Mouse (Mus musculus) brown adipose tissue, adult 24 weeks (tissue): ENCODE data around the gene Gpr108. TPM values are rescaled to one million over a fixed set of nuclear protein-coding genes. Genes with fewer than 3 reads are reported as not detected.

Source experiments
- H3K27ac ChIP-seq: fragments of 200-500 bp; replicated peaks from 2 replicates; pipeline ENCODE4 v1.5.1; 2012; ENCODE audit warnings: low read depth, mild to moderate bottlenecking, low read length
- H3K4me1 ChIP-seq: fragments of 200-500 bp; 2 replicates; pipeline ENCODE4 v1.6.1; 2012; ENCODE audit warnings: low read length, mixed read lengths; ENCODE audit not compliant: control insufficient read depth, insufficient read depth, insufficient read length
- H3K4me3 ChIP-seq: fragments of 200-500 bp; 2 replicates; pipeline ENCODE4 v1.5.1; 2012; ENCODE audit warnings: low read depth, mild to moderate bottlenecking, low read length, moderate library complexity; ENCODE audit not compliant: insufficient read depth
- polyA plus RNA-seq: library from polyadenylated mRNA; stranded (reverse); fragments of >200 nt; gene quantifications from 2 replicates; pipeline ENCODE4 v1.2.4, GENCODE M21; 2012; ENCODE audit not compliant: missing spikeins, insufficient read depth, insufficient read length

The Gpr108 gene
- 36.4 and 36.6 TPM in 2 replicates for polyA plus RNA-seq

DNA sequence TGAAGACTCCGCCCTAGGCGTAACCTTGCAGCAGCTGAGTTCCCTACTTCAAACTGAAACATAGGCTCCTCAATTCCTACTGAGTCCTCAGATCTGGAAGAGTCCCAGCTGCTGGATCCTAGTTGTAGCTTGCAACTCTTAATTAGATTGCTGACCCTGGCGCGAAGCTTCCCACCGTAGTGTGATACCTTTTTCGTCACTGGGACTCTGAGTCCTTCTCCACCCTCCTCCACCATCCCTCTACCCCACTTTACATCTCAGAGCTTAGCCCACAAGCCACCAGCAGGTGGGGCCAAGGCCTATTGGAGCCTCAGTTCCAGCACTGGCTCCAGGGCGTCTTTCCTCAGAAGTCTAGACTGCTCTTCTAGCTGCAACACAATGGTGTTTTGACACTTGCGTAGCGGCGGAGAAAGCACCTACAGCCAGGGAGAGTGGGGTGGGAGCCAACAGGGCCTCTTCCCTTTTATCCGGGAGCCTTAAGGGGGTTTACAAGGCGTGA, at the start of gene Gpr108:
TSS of gene Gpr108 (minus strand) at position 246 of the 499 bp plus-strand sequence.
- H3K4me1 ChIP-seq = 0 out of 2 replicates have a peak, but pooled peaks cover 3% of the 10 kb centered on the region
- H3K4me3 ChIP-seq = peak within 1 kb of the TSS; percentile 97
- H3K27ac ChIP-seq = peak within 1 kb of the TSS; percentile 65

DNA sequence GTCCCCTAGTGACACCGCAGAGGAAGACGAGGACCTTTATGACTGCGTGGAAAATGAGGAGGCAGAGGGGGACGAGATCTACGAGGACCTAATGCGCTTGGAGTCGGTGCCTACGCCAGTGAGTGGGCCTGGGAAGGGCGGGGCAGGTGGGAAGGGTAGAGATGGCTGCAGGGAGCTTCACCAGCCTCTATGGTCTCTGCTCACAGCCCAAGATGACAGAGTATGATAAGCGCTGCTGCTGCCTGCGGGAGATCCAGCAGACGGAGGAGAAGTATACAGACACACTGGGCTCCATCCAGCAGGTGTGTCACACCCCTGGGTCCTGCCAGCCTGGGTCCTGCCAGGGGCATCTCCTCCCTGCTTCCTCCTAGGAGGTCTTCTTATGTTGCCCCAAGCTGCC, 48.8 kb upstream of the Gpr108 start:
- H3K27ac ChIP-seq = no peak overlapping the region
- H3K4me3 ChIP-seq = no peak overlapping the region
- no peaks in the 10 kb centered on the region for H3K4me1 ChIP-seq

DNA sequence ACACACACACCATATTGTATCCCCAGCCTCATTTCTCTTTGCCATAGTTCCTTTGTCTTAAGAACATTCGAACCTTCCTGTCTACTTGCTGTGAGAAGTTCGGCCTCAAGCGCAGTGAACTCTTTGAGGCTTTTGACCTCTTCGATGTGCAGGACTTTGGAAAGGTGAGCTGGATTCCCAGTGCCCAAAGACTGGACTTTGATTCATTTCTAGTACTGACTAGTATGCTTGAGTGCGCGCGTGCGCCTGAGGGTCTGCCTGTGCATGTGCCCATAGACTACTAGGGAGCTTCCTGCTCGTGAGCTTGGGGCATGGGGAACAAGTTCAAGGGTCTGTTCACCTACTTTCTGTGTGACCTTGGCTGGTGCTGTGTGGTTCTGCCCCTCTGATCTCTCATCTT, 47.7 kb upstream of the Gpr108 start:
- H3K4me3 ChIP-seq = no peak overlapping the region
- H3K4me1 ChIP-seq = no peaks in the 10 kb centered on the region
- H3K27ac ChIP-seq = no peak overlapping the region

DNA sequence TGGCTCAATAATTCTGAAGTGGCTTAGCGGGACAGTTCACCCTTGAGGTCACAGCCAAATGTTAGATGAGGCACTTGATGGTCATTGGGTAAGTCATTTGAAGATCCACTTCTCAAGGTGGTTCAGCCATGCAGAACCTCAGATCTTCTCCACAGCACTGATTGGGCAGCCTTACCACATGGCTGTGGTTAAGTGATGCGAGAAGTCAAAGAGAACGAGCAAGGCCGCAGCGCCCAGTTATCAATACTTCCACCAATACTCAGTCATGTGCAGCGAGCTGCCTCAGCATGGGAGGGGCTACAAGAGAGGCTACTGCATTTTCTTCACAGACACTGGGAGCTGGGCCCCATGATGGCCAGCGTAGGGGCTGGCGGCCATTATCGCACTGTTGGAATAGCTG, 44.7 kb upstream of the Gpr108 start:
- Histone ChIP-seq H3K4me3 (no peak overlapping the region), H3K27ac (no peak overlapping the region), H3K4me1 (no peaks in the 10 kb centered on the region)

DNA sequence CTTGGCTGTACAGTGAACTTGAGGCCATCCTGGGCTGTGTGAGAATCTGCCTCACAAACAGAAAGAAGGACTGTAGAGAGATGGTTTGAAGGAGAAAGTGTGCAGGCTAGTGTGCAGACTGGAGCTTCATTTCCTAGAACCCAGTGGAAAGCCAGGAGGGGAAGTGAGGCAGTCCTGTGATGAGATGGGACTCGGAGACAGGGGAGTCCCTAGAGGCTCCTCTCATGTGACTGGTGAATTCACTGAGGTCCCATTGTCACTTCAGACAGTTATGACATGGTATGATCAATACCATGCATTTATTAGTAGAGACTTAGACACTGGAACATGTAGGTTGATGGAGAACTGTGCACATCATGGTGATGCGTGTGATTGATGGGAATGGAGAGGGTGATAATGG, 44.1 kb upstream of the Gpr108 start:
- H3K4me3 ChIP-seq = no peak overlapping the region
- H3K4me1 ChIP-seq = no peaks in the 10 kb centered on the region
- H3K27ac ChIP-seq = no peak overlapping the region

DNA sequence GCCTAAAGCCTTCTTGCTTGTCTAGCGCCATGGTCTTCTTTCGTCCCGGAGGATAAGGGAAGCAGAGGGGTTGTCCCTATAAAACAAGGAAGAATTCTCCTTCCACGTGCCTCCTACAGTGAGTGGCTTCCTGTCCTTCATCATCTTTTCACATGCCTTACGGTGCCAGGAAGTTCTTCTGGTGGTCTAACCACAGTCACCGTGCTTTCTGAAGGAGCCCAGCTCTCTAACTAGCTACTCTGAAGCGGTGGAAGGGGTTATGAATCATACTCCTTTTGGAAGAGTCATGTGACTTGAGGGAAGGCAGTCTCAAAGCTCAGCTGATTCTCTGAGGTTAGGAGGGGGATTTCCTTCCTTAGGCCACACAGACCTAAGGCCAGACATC, 42.4 kb upstream of the Gpr108 start:
- Histone ChIP-seq H3K27ac (peak overlapping the region; percentile 54), H3K4me3 (no peak overlapping the region), H3K4me1 (peaks cover 5% of the 10 kb centered on the region; the same call in 1 of the 2 replicates)

DNA sequence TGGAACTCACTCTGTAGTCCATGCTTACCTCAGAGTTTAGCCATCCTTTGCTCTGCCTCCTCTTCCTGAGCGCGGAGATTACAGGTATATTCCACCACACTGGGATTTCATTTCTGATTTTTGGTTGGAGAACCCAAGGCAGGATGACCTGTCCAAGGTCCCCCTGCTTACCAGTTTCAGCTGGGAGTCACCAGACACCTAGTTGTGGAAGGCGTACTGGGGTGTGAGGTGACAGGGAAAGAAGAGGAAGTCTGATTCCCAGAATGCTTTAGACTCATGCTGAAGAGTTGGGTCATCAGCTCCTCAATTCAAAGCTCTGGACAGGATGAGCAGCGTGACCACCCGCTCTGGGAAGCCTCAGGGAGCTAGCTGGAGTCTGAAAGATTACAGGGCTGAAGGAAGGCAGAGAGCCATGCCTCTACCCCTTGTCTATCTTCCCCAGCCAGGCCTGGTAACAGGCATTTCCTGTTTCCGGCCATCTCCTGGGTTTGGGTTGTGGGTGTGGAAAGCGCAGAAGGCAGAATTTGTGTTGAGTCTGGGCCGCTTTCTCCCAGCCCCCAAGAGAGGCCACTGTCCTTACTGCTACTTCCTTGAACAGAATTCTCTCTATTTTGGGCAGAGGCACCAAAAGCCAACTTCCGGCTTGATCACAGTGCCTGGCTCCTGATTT, 41.9 kb upstream of the Gpr108 start:
- Histone ChIP-seq H3K4me1 (peaks cover 9% of the 10 kb centered on the region; the same call in 1 of the 2 replicates), H3K4me3 (no peak overlapping the region), H3K27ac (peak overlapping the region; percentile 54)

DNA sequence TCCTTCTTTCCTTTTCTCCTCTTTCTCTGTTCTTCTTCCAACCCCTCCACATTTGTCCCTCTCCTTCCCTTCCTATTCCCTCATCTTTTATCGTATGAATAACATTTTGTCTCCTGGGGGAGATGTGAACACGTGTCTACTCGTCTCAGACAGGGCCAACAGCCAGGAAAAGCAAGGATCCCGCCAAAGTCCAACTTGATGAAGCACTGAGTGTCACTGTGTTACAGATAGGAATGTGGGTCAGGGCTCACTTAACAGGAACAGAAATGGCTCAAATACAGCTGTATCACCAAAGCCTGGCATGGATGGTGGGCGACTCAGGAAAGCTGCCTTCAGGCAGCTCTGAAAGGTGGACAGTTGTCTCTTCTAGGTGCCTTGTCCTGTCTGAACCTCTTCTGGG, 41.0 kb upstream of the Gpr108 start:
- H3K4me3 ChIP-seq = no peak overlapping the region
- peaks cover 13% of the 10 kb centered on the region for H3K4me1 ChIP-seq
- no peak overlapping the region for H3K27ac ChIP-seq

DNA sequence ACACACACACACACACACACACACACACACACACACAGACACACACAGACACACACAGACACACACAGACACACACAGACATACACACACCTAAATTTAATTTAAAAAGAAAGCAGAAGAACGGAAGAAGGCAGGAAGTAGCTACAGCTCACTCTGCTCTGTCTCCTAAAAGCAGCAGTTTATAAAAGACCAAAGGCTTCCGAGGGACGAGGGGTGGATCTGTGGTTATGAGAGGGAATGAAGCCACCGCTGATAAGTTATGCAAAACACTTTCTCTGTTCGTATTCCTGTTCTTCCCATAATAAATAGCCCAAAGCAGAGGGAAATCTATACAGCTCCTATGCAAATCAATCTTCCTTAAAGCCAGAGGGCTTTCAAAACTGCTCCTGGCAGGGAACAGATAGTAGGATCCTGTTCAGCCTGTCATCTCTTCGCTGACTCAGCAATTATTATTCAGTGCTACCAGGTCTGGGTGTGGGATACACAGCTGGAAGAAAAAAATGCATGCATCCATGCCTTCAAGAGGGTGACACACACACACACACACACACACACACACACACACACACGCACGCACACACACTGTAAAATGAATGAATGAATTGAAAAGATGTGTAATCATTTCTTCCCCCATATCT, 38.6 kb upstream of the Gpr108 start:
- 0 out of 2 replicates have a peak overlapping the region, but pooled peaks have one; percentile 10 for H3K27ac ChIP-seq
- peaks cover 13% of the 10 kb centered on the region for H3K4me1 ChIP-seq
- H3K4me3 ChIP-seq = no peak overlapping the region

DNA sequence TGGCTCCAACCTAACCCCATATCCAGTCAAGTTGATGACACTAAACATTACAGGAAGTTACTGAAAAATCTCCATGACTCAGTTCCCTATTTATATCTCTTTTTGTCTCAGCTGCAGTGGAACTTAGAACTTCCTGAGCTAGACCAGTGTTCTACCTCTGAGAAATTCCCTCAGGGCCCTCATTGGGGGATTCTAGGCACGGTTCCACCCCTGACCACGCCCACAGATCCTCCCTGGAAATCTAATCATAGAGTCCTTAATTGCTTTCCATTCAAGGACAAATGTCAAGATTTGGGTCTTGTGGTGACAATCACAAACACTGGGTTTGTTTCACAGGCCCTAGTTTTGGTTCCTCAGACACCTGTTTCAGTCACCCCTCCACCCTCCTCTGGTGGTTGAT, 36.8 kb upstream of the Gpr108 start:
- H3K4me3 ChIP-seq = no peak overlapping the region
- peaks cover 13% of the 10 kb centered on the region for H3K4me1 ChIP-seq
- peak overlapping the region; percentile 96 for H3K27ac ChIP-seq

DNA sequence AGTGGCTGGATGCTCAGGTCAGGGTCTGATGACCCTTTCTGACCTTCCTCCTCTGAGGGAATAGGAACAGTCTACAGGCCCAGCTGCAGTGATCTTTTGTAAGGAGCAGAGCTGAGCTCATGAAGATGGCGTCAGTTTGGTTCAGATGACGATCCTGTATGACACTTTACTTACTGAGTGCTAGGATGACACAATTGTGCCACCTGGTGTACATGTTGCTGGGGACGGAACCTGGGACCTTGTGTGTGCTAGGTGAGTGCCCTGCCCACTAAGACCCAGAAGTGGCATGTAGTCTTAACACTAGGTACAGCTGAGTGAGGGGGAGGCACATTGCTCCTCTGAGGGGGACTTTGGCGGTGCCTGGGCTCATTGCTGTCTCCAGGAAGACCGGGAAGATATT, 35.7 kb upstream of the Gpr108 start:
- H3K4me3 ChIP-seq = no peak overlapping the region
- peaks cover 13% of the 10 kb centered on the region for H3K4me1 ChIP-seq
- 0 out of 2 replicates have a peak overlapping the region, but pooled peaks have one; percentile 96 for H3K27ac ChIP-seq

DNA sequence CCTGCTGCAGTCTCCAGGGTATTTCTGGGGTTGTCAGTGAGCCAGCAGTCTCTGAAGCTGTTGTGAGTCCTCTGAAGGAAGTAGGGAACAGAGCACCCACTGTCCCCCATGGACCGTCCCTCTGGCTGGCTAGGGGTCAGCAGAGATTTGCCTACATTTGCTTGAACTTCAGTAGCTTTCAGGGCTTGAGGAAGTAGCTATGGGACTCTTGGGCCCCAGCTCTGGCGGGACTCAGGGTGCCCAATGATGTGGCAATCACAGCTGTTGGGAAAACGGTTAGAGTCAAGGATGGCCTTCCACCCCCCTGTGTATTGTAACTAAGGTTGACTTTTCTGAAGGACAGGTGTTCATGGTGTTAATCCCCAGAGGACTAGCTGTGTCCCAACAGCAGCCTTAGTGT, 32.2 kb upstream of the Gpr108 start:
- H3K4me3 ChIP-seq = peak overlapping the region; percentile 53; the same call in 1 of the 2 replicates
- H3K4me1 ChIP-seq = peaks cover 10% of the 10 kb centered on the region
- H3K27ac ChIP-seq = no peak overlapping the region; the same call in 1 of the 2 replicates

DNA sequence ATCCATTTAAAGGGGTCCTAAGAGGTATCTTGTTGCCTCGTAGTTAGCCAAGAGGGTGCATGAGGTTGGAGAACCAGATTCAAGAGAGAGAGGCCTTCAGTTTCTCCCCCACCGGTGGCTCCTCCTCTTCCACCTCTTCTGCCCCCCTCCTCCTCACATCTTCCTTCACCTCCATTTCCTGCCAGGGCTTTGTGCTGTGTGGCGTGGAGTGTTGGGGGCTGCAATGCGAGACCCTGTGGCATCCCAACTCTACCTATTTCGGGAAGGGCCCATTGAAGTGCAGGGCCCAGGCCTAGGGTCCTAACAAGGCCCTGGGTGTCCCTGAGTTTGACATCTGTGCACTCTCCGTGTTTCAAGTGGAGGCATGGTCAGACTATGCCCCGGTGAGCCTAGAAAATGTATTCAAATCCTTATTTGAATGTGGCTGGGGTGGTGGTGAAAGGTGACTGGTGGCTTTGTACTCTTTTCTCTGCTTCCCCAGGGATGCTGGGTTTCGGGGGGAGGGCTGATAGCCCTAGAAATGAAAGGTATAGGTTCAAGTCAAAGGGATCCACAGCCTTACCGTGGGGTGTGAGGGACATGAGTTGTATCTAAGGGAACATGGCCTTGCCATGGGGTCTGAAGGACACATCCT, 31.5 kb upstream of the Gpr108 start:
- peak overlapping the region; percentile 8 for H3K27ac ChIP-seq
- peak overlapping the region; percentile 53 for H3K4me3 ChIP-seq

DNA sequence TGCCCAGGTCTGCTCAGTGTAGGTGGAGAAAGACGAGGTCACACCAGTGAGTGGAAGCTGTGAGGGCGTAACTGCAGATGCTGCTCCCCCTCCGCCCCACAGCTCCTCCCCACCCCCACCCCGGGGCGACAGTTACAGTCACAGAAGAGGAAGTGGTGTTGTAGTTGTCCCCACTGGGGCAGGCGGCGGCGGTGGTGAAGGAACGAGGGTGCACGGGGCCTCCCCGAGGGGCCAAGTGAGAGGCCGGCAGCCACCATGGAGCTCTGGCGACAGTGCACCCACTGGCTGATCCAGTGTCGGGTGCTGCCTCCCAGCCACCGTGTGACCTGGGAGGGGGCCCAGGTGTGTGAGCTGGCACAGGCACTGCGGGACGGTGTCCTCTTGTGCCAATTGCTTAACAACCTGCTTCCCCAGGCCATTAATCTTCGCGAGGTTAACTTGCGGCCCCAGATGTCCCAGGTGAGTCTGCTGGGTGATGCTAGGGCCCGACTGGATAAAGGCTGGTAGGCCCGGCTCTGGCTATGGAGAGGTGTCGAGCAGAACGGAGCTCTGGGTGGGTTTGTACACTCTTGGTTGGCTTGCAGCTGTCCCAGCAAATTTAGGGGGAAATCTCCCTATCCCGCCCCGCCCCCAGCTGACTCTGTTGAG, 30.8 kb upstream of the Gpr108 start, which contains the start of gene Vav1:
TSS of gene Vav1 (plus strand) at position 158 of the 648 bp plus-strand sequence.
- Histone ChIP-seq H3K27ac (peak within 1 kb of the TSS; percentile 46), H3K4me3 (peak within 1 kb of the TSS; percentile 53), H3K4me1 (0 out of 2 replicates have a peak, but pooled peaks cover 3% of the 10 kb centered on the region)

More for the DNA sequence above, 31.5 kb upstream of the Gpr108 start:
- H3K4me1 ChIP-seq = peaks cover 6% of the 10 kb centered on the region; the same call in 1 of the 2 replicates

DNA sequence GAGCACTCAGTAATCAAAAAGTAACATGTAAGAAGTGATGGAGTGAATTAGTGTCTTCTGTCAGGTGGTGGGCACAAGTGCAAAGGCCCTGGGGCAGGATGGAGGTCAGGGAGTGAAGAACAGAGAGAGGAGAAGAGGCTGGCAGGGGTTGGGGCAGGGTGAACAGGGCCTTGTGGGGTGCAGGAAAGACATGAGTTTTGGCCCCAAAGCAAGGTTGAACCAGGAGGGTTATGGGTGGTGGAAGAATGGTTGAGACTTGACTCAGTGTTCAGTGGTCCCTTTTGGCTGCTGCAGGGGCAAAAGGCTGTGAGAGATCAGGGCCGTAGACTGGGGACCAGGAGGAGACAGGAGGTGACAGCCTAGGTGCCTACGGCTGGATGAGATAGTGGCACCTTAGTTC, 30.3 kb upstream of the Gpr108 start:
- Histone ChIP-seq H3K4me3 (no peak overlapping the region), H3K4me1 (0 out of 2 replicates have a peak, but pooled peaks cover 3% of the 10 kb centered on the region), H3K27ac (no peak overlapping the region)
